Mouse (Mus musculus) lung, adult 2 months (tissue): ENCODE results near the gene Pcnx4.

Experiments used
- CTCF ChIP-seq: fragments of 200-500 bp; IDR thresholded peaks from 2 replicates; pipeline ENCODE4 v1.5.1; 2011; ENCODE audit warnings: mild to moderate bottlenecking, low read length, control low read depth; ENCODE audit not compliant: insufficient read depth
- POLR2A ChIP-seq: fragments of 200-500 bp; IDR thresholded peaks from 2 replicates; pipeline ENCODE4 v1.6.1; 2011; ENCODE audit warnings: low read depth, mild to moderate bottlenecking, control low read depth, low read length, borderline replicate concordance; ENCODE audit errors: extremely low read depth

DNA sequence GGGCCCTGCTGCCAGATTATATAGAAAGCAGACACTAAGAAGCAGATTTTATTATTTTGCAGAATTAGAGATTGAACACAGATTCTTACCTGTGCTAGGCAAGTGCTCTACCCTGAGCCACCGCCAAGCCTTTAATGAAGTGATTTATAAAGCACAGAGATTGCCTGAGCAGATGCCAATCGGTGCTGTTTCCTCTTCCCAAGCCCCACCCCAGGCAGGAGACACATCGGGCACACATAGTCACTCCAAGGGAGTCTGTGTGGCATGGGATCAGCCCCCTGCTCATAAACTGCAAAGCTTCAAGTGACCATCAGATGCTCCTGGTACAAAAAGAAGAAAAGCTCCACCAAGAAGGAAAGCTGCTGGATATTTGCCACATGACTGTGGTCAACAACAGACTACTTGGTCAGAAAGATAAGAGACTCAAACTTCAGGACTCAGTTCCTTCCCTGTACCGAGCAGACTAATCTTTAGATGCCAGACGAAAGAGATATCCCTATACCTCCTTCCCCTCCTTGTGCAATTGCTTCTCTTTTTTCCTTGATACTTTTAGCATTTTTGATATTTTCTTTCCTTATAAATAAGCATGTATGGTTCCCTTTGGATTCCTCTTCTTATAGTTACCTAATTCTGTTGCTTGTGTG, 86.8 kb downstream of the Pcnx4 start:
- TF ChIP-seq CTCF (no peak), POLR2A (no peak)
